In the genomic region with DNA sequence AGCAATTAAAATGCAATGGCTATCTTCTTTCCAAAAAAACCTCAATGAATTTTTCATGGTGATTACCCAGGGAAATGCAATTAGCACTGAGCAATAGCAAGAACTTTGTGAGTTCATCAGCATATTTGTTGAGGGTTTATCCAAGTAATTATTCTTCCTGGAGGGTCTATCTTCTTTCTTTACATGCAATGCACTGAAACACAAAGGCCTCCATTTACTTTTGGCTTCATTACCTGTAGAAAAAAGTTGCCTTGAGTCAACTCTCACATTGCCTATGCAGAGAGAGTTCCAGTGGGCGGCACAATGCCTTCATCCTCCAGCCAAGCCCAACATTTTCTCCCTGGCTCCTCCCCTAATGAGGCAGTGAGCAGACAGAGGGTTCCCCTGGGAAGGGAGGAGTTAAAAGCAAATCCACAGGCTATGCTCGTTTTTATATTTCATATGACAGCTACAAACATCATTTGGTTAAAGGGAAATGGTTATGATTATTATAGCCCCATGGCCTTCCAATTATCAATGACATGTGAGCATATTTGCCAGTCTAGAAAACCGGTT, we compare ENCODE assay signal across 10 mouse cellular contexts. TPM values are rescaled to one million over a fixed set of nuclear protein-coding genes. Genes with fewer than 3 reads are reported as not detected.
"Had no signal": no experiment of that assay in that cellular context is flagged by ENCODE, and none has a peak within 500 bp of the region (broad histone marks: within the 10 kb centered on the region; RNA-seq: fewer than 3 reads in every experiment).

No protein-coding gene starts in this region.

- H3K27ac ChIP-seq: intestine, embryonic 15.5 days; limb, embryonic 12.5 days; liver, embryonic 13.5 days; midbrain, embryonic 15.5 days had no signal

- H3K9me3 ChIP-seq: intestine, embryonic 15.5 days; limb, embryonic 12.5 days; liver, embryonic 13.5 days; midbrain, embryonic 15.5 days had no signal

- H3K4me3 ChIP-seq: intestine, embryonic 15.5 days; limb, embryonic 12.5 days; liver, embryonic 13.5 days; midbrain, embryonic 15.5 days had no signal

- ATAC-seq: intestine, embryonic 15.5 days; liver, postnatal 0 days; midbrain, embryonic 15.5 days had no signal

- H3K4me1 ChIP-seq: intestine, embryonic 15.5 days; limb, embryonic 12.5 days; liver, embryonic 13.5 days; midbrain, embryonic 15.5 days had no signal

- H3K4me2 ChIP-seq: intestine, embryonic 15.5 days; limb, embryonic 12.5 days; liver, embryonic 13.5 days; midbrain, embryonic 15.5 days had no signal

- H3K36me3 ChIP-seq: intestine, embryonic 15.5 days; limb, embryonic 12.5 days; liver, embryonic 13.5 days; midbrain, embryonic 15.5 days had no signal

- H3K9ac ChIP-seq: intestine, embryonic 15.5 days; limb, embryonic 12.5 days; liver, embryonic 13.5 days; liver, postnatal 0 days; midbrain, embryonic 15.5 days had no signal

- DNase-seq: kidney, adult 8-10 months; kidney, postnatal 36 days; liver; liver, embryonic 13.5 days; liver, postnatal 0 days; lung, postnatal 36 days; thymus, postnatal 36 days had no signal

- H3K27me3 ChIP-seq: intestine, embryonic 15.5 days; limb, embryonic 12.5 days; liver, embryonic 13.5 days; midbrain, embryonic 15.5 days had no signal

RNA-seq across cellular contexts. Expression of a gene that starts 37.3 kb away (rescaled TPM):
- polyA plus RNA-seq: limb, embryonic 12.5 days; liver, embryonic 13.5 days; liver, postnatal 0 days had no signal
